Mouse (Mus musculus) frontal cortex, postnatal 14 days (tissue): ENCODE data around the gene Mrpl24.
"Not testable (repeated sequence)": the region's sequence is repeated elsewhere in the genome, so short reads cannot be mapped to it uniquely, and the experiment has no call there.

ENCODE experiments used
- DNase-seq, 2 experiments: peaks; one replicate each; pipeline ENCODE4 v3.0.0; 2022; ENCODE audit warnings: low spot score in 2 of 2

Mrpl24 gene

DNA sequence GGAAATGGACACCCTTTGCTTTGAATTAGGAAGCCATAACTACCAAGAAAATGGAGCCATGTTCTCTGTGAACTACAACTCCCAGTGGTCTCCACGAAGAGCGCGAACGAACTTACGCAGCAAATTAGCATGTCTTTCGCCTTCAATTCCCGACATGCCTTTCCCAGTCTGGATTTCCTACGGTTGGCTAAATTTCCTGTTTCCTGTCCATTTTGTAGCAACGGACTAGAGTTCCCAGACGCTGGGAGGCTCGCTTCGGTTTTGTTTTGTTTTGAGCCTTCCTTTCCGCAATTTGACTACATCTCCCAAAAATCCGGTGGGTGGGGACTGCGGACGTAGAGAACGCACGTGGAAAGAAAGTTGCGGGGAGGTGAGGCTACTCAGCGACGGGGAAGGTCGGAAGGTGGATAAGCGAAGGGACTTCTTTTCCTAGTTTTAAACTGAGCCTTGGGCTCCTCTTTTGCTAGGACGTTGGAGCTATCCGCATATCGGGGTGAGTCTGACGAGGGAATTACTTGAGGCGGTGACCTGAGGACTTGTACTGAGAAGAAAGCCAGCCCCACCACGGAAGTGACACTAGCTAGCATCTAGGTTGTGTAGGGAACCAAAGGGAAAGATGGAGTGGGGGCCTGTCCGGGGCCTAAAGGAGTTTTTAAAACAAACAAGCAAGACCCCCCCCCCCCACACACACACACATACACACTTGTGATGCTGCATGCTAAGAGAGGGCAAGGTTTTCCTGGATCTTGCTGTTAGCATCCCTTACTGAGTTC lies at the start of gene Mrpl24:
Gene Mrpl24 (plus strand): TSS at position 171 of the 773 bp plus-strand sequence.
- peak; percentile 73 to 84 for DNase-seq

DNA sequence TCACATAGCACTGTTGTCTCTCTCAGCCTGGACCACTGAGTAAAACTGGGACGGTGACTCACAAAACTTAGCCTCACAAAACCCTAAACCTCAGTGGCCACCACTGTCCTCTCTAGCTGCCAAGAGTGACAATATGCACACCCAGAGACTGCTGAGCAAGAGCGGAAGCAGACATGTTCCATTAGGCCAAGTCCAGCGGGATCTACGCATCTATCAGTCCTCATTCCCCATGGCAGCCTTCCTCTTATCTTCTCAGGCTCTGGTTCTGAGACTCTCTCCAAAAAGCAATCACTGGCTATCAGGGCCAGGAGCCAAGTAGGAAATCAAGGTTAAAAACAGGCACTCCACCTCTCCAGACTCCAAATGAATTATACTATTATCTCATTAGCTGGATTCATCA lies 41.6 kb upstream of the Mrpl24 start:
- no peak for DNase-seq

DNA sequence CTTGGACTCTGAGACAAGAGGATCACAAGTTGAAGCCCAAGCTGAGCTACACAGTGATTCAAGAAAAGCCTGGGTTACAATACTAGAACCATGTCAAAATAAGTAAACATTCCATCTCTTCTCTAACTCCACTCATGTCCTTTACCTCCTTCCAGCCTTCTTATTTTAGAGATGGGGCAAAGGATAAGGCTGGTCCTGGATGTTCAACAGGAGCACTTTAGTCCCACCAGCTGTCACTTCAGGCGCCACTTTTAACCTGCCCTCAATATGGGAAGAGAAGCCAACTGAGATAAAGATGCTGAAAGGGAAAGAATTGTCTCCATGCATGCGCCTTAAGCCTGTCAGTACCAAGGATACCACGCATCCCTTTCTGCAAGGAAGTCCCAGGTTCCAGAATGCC lies 35.0 kb upstream of the Mrpl24 start:
- DNase-seq, result no peak

DNA sequence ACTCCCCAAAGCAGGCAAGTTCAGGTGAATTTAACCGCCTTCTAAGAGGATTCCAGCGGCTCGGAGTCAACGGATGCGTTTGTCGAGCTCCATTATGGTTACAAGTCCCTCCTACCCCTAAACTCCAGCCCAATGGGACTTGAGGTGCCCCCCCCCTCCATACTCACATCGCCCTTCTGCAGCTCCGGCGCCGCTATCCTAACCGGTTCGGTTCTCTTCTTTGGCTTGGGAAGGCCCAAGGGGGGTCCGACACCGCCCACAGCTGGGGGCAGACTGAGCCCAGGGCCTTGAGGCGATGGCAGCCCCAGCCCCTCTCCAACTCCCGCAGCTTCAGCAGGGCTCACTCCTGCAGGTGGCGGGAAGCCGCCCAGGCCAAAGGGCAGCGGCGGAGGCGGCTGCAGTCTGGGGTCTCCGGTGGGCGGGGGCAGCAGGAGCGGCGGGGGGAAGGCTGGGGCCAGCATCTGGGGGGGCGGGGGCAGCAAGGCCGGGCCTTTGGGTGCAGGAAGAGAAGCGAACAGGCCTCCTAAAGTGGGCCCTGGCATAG lies 34.5 kb upstream of the Mrpl24 start:
- peak; percentile 30 to 37 for DNase-seq

DNA sequence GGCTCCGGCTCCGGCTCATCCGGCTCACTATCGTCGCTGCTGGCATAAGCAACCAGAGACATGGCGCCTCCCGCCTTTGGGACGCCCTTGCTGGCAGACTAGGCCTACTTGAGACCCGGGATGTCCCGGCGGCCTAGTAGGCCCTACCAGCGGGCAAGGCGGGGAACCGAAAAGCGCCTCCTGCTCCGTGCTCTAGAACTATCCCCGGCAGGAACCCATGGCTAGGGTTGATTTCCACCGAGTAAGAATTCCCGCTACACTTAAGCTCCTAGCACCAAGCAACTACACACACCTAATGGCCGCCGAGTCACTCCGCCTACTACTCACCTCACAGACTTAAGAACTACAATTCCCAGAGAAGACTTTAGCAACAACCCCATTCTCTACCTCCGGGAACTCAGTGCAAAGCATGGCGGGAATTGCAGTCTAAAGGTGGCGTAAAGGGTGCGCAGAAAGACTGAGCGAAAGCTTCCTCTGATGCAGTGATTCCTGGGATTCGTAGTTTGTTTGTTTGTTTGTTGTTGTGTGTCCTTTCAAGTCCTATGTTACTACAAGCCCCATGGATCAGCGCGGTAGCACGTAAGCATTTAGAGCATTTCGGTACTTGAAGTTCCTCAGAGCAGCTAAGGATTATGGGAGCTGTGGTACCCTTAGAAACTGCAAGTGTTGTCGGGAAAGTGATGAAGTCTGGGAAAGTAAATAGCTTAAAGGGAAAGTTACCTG lies 33.9 kb upstream of the Mrpl24 start, which contains the start of gene Prcc:
Gene Prcc (minus strand): TSS at position 328 of the 723 bp plus-strand sequence.
- DNase-seq, result peak; percentile 85 to 97

DNA sequence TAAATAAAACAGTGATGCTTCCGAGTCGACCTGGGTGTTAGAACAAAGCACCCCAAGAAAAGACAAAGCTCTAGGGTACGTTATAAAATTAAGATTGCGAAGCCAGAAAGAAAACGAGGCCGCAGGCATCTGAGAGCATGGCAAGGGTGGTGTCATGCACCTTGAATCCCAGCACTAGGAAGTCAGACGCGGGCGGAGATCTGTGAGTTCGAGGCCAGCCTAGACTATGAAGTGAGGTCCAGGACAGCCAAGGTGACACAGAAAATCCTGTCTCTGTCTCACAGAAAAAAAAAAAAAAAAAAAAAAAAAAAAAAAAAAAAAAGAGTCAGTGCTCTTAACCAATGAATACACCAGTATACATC lies 33.3 kb upstream of the Mrpl24 start:
- DNase-seq, result peak; percentile 51 to 59

DNA sequence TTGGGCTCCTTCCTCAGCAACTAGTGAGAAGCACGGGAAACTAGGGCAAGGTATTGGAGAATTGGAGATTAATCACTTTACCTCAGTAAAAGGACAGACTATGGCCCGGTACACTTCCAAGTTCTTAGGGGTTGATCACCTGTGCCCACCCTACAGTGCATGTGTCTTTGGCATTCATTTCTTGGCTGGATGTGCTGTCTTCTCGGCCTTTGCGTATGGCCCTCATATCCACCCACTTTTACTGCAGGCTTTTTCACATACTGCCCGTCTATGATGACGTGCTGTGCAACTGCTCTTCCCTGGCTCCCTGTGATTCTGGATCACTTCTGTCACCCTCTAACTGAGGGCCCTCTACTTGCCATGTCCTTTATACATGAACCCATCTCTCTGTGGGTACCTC lies 32.9 kb upstream of the Mrpl24 start:
- DNase-seq, result no peak

DNA sequence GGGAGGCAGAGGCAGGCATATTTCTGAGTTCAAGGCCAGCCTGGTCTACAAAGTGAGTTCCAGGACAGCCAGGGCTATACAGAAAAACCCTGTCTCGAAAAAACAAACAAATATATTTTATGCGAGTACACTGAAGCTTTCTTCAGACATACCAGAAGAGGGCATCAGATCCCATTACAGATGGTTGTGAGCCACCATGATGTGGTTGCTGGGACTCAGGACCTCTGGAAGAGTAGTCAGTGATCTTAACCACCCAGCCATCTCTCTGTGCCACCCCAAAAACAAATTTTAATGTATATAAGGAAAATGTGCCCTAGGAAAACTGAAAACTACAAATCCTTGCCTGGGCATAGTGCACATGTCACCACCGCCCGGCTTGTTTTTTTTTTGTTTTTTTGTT lies 31.9 kb upstream of the Mrpl24 start:
- not testable (repeated sequence) for DNase-seq

DNA sequence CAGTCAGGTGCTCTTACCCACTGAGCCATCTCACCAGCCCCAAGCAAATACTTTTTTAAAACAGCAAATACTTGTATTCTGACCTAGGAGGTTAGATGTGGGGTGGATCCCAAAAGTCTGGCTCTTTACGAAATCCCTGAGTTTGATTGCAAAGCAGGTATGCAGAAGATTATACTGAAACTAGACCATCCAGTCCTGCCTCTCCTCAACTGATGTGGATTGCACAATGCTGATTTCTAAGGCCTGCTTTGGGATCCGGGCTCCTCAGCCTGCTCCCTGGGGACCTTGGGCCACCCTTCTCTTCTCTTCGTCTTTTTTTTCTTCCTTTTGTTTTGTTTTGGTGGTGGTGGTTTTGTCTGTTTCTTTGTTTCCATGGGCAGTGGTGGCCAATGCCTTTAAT lies 27.8 kb upstream of the Mrpl24 start:
- no peak for DNase-seq

DNA sequence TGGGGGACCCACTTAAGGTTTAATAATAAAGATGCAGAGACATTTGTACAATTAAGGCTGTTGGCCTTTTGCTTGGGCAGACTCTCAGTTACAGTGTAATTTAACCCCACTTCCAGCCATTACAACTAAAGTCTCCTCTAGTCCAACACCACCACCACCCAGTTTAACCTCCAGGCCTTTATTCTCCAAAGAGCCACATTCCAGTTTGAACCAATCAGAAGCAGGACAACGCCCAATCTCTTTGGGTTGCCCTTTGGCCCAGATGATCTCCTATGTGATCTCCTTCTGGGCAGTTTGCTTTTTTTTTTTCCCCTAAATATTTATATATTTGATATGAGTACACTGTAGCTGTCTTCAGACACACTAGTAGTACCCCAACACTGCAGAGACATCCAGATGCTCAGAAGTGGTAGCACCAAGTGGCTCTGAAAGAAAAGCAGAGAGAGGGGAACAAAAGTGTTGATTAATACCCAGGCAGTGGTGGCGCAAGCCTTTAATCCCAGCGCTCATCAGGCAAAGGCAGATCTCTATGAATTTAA lies 25.9 kb upstream of the Mrpl24 start:
- DNase-seq, result no peak

DNA sequence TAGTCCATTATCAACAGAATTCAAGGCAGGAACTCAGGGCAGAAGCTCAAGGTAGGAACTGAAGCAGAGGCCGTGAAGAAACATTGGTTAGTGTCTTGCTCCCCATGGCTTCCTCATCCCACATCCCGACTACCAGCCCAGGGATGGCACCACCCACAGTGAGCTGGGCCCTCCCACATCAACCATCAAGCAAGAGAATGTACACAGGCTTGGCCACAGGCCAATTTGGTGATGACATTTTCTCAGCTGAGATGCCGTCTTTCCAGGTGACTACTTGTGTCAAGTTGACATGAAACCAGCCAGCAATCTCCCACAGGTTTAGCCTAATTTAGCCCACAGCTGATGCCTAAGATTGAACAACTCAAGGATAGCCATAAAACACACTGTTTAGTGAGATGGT lies 20.0 kb upstream of the Mrpl24 start:
- no peak for DNase-seq

DNA sequence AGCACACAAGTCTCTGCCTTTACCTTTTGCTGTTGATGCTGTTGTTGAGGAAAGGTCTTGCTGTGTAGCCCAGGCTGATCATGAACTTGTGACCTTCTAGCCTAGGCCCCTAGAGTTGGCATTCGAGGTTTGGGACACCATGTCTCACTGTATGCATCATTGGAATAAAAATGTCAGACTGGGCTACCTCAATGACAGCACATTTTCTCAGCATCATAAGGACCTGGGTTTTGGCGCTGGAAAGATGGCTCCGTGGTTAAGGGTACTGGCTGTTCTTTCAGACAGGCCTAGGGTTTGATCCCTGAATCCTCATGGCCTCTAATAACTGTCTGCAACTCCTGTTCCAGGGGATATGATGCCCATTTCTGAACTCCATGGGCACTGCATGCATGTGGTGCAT lies 19.5 kb upstream of the Mrpl24 start:
- DNase-seq, result no peak

DNA sequence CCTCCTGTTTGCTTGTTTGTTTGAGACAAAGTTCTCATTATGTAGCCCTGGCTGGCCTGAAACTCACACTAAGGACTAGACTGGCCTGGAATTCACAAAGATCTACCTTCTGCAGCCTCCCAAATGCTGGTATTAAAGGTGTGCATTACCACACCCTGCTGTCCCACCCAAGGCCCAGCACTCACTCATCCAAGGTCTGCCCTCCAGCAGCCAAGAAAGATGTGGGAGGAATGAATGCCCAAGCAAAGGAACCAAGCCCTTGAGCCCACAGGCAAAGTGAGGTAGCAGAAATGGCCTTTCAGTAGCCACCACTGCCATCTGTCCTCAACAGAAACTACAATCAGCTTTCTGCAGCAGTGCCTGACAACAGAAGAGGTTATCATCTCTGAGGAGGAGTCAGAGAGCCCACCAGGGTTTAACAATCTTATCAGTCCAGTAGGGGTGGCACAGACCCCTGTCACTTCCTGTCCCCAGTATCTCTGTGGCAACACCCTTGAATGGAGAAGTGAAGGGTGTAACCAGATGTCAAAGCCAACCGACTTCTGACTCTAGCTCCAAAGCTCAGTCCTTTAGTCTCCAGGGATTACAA lies 18.2 kb upstream of the Mrpl24 start:
- no peak for DNase-seq

DNA sequence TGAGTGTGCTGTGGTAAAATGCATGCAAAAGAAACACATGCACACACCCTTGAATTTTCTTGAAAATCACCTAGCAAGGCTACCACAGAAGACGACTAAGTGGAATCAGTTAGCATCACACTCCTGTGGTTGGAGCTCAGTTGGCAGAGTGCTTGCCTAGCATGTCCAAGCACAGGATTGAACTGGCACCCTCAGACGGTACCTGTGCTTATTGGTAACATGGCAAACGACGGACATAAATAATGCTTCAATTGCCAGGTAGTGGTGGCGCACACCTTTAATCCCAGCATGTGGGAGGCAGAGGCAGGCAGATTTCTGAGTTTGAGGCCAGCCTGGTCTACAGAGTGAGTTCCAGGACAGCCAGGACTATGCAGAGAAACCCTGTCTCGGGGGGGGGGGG lies 17.3 kb upstream of the Mrpl24 start:
- not testable (repeated sequence) for DNase-seq

DNA sequence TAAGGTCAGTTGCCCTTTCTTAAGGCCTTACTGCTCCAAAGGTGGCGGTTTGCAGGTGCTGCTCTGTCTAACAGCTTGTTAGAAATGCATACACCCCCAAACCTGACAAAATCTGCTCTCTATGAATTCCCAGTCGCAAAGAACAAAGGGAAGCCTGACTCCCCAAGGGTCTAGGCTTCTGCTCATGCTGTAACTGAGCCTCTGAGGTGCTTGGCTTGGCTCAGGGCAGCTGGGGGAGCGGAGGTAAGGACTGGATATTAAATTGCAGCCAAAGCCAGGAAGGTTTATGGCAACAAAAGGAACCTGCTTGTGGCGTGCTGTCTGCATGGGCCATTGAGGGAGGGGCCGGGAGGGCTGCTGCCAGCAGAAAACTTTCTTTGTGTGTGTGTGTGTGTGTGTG lies 15.5 kb upstream of the Mrpl24 start:
- no peak for DNase-seq

DNA sequence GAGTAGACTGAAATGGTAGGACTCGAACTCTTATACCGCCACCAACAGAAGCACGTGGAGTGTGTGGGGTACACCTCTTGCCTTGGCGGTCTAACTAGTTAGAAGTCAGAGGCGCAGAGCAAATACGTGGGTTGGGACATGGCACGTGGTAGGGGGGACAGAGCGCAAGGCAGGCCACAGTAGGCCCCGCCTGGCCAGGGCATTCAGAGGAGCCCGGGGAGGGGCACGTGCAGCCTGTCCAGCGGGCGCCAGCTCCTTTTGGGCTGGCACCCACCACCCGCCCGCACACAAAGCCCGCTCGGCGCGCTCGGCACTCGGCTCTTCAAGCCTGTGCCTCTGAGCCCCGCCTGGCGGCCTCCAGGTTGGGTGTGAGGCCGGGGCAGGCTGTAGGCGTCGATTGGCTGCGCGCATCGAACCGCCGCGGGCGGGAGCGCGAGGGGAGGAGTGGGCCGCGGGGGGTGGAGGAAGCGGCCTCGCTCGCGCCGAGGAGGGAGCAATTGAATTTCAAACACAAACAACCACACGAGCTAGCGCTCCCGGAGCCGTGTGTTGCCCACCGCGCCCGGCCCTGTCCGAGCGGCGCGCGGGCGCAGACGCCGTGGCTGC lies 13.3 kb upstream of the Mrpl24 start, which contains the start of gene Hdgf:
Gene Hdgf (plus strand): TSS at position 442 of the 606 bp plus-strand sequence.
- DNase-seq, result peak; percentile 88 to 89

DNA sequence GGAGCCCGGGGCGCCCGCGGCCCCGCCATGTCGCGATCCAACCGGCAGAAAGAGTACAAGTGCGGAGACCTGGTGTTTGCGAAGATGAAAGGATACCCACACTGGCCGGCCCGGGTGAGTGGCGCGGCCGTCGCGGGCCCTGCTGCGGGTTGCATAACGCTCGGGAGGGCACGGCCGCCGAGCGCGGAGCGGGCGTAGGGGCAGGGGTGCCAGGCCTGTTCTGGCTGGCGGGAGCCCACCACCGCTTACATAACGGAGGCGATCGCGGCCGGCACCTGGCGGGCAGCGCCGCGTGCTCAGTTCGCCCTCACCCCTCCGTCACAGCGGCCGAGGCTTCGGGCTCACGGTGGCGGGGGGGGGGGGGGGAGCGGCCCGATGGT lies 12.7 kb upstream of the Mrpl24 start:
- DNase-seq, result peak in 1 of 2 experiments; percentile 53

DNA sequence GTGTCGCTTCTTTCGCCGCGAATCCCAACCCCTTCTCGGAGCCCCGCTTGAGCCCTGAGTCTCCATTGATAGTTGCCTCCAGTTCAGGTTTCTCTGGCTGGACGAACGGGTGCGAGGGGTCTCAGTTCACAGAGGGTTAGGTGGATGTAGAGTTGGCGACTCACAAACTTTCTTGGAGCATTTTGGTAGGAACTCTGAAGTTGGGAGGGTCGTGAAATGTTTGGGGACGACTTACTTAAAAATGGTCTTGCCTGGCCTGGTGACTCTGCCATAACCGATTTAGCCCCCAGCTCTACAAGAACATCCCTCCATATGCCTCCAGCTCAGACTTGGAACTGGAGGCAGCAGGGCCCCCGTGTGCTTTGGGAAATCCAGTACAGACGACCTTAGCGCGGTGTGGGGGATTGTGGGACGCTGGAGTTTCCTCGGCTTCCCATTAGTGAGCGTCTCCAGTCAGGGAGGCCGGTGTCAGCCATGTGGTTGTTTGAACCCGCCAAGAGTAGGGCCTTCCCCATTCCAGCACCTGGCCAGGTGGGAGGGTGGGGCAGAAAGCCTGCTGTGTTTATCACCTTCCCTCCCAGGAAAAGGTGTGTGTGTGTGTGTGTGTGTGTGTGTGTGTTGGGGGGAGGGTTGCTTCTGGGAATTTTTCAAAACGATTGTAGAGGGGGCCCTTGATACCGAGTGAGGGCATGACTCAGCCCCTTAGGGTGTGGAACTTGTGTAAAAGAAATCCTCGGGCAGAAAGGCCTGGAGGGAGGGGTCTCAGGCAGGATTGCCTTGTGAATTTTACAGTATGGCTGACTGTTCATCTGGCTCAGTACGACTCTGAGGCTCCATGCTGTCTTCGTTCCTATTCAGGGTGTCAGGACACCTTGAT lies 12.1 kb upstream of the Mrpl24 start:
- DNase-seq, result no peak

DNA sequence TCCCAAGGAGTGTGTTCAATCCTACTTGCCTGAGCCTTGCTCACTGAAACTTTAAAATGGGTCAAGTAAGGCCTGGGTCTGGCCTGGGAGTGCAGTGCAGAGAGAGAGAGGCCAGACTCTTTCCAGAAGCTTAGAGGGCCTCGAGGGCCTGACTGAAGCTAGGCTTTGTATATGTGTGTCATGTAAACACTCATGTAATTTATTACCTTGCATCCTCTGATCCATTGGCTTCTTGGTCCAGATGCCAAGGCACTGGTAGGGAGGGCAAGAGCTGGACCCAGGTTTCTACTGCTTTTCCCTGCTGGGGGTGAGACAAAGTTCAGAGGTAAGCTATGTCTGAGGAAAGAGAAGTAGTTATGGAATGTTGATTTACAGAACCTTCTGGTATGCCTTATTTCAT lies 11.4 kb upstream of the Mrpl24 start:
- no peak for DNase-seq

DNA sequence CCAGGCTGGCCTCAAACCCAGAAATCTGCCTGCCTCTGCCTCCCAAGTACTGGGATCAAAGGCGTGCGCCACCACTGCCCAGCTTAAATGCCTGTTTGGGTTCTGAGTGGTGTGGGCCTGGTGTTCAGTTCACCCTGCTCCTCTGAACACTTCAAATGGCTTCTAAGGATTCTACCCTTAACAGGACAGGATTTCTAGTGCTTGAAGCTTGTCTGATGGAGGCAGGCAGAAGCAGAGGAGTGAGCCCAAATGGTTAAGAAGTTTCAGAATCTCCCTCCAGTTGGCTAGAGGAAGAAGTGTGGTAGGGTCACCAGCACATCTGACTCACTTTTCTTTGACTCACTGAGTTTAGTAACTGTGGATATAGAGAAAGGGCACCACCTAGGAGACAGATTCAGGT lies 9.9 kb upstream of the Mrpl24 start:
- DNase-seq, result no peak

DNA sequence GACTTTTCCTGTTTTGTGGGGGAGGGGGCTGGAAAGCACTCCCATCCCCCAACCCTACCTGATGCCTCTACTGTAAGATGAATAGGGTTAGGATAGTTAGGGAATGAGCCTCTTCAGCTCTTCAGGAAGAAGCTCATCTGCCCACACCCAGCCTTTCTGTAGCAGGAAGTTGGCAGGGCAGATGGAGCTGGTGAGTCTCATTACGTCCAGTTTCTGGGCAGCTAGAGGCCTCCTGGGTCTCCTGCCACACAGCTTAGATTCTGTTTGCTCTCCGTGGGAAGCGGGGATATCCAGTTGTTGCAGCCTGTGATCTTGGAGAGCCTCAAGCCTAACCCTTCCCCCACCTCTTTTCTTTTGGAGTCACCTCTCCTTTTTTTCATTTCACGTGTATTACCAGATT lies 9.4 kb upstream of the Mrpl24 start:
- no peak for DNase-seq
